Mouse (Mus musculus): ENCODE data around the gene Zfp27. TPM values are rescaled to one million over a fixed set of nuclear protein-coding genes. Genes with fewer than 3 reads are reported as not detected.

The Zfp27 gene
- polyA plus RNA-seq, 1 experiment from 2014 or later, result 12.8 TPM

Small RNAs within 50 kb of the gene (microRNA-seq; reads per million reads assigned to microRNA genes)
- gene Mir7668, result 0.70 reads per million

Other genes with a start within 250 kb of the Zfp27 start
- gene Catsperg2, start 179.5 kb downstream of the Zfp27 start, polyA plus RNA-seq (2016; fragmentation: Nextera tagmentation; extraction: Ambion mirVana), result not detected in 2 replicates
- 14.0 and 14.7 TPM in 2 replicates for gene Zfp84, start 138.0 kb downstream of the Zfp27 start, polyA plus RNA-seq (2016; fragmentation: Nextera tagmentation; extraction: Ambion mirVana)
- 9.3 and 9.9 TPM in 2 replicates for gene Zfp30, start 122.6 kb downstream of the Zfp27 start, polyA plus RNA-seq (2016; fragmentation: Nextera tagmentation; extraction: Ambion mirVana)
- gene Zfp790, start 90.5 kb downstream of the Zfp27 start, polyA plus RNA-seq (2016; fragmentation: Nextera tagmentation; extraction: Ambion mirVana), result 17.1 and 18.0 TPM in 2 replicates
- gene Zfp940, start 52.9 kb downstream of the Zfp27 start, polyA plus RNA-seq (2016; fragmentation: Nextera tagmentation; extraction: Ambion mirVana), result 9.0 and 10.2 TPM in 2 replicates
- gene Zfp420, start 46.6 kb downstream of the Zfp27 start, polyA plus RNA-seq (2016; fragmentation: Nextera tagmentation; extraction: Ambion mirVana), result 12.2 TPM in 2 replicates
- gene Zfp383, start 1.7 kb upstream of the Zfp27 start, polyA plus RNA-seq (2016; fragmentation: Nextera tagmentation; extraction: Ambion mirVana), result 6.7 TPM in 2 replicates
- 15.5 and 18.0 TPM in 2 replicates for gene Zfp74, start 47.5 kb upstream of the Zfp27 start, polyA plus RNA-seq (2016; fragmentation: Nextera tagmentation; extraction: Ambion mirVana)
- gene Zfp568, start 77.4 kb upstream of the Zfp27 start, polyA plus RNA-seq (2016; fragmentation: Nextera tagmentation; extraction: Ambion mirVana), result 31.5 and 33.0 TPM in 2 replicates
- 4.7 and 4.8 TPM in 2 replicates for gene Zfp14, start 144.8 kb upstream of the Zfp27 start, polyA plus RNA-seq (2016; fragmentation: Nextera tagmentation; extraction: Ambion mirVana)
- 6.8 and 7.1 TPM in 2 replicates for gene Zfp82, start 166.3 kb upstream of the Zfp27 start, polyA plus RNA-seq (2016; fragmentation: Nextera tagmentation; extraction: Ambion mirVana)
- gene Gm26920, start 183.8 kb upstream of the Zfp27 start, polyA plus RNA-seq (2016; fragmentation: Nextera tagmentation; extraction: Ambion mirVana), result 3.4 and 3.7 TPM in 2 replicates
- 17.0 and 25.0 TPM in 2 replicates for gene Zfp566, start 184.0 kb upstream of the Zfp27 start, polyA plus RNA-seq (2016; fragmentation: Nextera tagmentation; extraction: Ambion mirVana)
- gene Zfp260, start 188.2 kb upstream of the Zfp27 start, polyA plus RNA-seq (2016; fragmentation: Nextera tagmentation; extraction: Ambion mirVana), result 138 and 146 TPM in 2 replicates
- gene Zfp382, start 215.4 kb upstream of the Zfp27 start, polyA plus RNA-seq (2016; fragmentation: Nextera tagmentation; extraction: Ambion mirVana), result 11.8 and 16.7 TPM in 2 replicates